Mouse (Mus musculus): ENCODE results near the gene Syt2.

Gene Syt2

DNA sequence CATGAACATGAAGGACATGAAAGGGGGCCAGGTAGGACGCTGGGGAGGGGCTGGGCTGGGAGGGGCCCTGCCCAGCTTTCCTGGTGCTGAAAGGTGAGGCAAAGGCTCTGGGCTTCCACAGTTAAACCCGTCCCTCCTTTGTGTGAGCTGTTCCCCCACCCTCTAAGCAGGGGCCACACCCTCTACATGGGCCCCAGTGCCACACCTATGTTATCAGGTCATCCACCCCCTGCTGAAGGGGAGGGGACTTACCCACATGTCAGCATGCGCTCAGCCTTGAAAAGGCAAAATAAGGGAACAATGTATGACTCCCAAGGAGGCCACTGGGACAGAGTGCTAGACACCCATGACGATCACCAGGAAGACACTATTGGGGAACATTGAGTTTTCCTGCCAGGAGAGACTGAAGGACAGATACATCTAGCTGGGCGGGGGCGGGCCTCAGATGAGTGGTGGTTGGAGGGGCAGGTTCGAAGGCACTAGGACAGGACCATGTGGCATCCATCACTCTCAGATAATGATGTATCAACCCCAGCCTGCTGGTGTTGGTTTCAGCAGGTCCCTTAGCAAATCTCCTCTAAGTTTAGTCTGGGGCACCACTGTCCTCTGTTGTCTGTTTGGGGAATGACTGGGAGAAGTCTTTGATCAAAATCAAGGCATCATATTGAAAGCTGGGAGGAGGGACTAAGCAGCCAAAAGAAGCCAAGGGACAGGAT is 95.6 kb downstream of the Syt2 start:
- no peak for DNase-seq (ENCODE audit: low read depth)

DNA sequence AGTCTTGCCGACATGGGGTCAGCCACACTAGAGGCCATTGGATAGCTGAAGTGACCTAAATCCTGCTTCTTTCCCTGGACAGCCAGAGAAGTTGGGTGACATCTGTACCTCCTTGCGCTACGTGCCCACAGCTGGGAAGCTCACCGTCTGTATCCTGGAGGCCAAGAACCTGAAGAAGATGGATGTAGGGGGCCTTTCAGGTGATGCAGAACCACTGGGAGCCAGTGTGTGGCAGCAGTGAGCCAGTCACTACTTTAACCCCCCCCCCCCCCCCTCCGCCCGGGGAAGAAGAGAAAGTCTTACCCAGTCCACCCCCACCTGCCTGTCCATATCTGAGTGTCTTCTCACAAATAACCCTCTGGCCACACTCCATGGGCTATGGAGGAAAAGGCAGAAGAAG is 99.2 kb downstream of the Syt2 start:
- peak; percentile 49 for DNase-seq (ENCODE audit: low read depth)

DNA sequence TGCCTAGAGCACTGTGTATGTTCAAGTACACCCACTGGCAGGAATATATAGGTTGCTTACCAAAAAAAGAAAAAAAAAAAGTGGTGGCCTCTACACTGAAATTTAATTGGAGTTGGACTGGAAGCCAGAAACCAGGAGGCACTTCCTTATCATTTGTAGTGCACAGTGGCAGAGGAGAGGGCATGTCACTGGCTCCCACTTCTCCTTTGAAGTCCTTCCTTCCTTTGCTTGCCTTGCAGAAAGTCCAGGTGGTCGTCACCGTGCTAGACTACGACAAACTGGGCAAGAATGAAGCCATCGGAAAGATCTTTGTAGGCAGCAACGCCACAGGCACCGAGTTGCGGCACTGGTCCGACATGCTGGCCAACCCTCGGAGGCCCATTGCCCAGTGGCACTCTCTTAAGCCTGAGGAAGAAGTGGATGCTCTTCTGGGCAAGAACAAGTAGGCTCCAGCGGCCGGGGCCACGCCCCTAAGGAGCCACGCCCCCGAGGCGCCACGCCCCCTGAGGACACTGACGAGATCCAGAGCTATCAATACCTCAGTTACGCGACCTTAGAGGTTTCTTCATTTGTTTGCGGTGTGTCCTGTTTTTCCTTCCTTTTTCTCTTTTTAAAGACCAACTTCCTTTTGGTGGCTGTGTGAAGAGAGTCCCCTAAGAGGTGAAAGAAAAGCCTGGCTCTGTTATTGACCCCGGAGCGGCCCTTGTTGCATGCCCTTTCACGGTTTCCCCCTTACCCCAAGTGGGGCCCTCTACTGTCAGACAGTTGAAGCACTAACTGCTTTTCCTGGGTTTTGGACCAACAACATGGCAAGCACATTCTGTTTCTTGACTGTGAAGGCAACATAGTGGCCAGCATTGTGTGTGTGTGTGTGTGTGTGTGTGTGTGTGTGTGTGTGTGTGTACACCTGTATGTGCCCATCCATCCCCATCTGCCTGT is 101.0 kb downstream of the Syt2 start:
- DNase-seq (ENCODE audit: low read depth), result peak; percentile 73

DNA sequence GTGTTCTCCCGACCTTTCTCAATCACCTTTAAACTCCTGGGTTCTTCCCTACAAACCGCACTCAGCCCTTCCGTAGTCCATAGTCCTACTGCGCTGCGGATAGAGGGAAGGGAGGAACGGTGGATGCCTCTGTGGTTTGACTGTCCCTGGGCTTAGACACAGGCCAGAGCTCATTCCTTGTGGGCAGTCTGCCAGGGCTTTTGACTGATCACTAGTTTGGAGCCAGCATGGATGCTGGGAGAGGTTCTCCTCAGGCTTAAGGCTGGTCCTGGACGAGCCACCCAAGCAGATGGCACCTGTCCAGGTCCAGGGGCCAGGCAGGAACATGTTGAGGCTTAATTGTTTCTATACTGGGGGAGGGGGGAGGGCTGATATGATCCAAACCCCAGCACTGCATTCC is 103.4 kb downstream of the Syt2 start:
- DNase-seq (ENCODE audit: low read depth), result no peak

DNA sequence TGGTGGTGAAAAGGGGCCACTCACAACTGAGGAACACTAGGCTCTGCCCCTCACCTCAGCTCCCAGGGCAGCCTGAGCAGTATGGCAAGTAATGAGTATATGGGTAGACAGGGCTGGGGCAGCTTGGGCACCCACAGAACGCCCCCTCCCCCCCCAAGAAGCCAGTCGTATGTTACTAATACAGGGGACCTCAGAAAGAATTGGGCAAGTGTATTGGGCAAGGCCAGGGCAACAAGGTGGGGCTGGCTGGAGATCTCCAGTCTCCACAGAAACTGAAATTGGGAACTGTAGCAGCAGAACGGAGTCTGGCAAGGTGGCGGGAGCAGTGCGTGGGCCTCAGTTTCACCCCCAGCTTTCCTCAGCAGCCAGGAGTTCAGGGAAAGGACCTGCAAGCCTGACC is 106.0 kb downstream of the Syt2 start:
- DNase-seq (ENCODE audit: low read depth), result no peak

DNA sequence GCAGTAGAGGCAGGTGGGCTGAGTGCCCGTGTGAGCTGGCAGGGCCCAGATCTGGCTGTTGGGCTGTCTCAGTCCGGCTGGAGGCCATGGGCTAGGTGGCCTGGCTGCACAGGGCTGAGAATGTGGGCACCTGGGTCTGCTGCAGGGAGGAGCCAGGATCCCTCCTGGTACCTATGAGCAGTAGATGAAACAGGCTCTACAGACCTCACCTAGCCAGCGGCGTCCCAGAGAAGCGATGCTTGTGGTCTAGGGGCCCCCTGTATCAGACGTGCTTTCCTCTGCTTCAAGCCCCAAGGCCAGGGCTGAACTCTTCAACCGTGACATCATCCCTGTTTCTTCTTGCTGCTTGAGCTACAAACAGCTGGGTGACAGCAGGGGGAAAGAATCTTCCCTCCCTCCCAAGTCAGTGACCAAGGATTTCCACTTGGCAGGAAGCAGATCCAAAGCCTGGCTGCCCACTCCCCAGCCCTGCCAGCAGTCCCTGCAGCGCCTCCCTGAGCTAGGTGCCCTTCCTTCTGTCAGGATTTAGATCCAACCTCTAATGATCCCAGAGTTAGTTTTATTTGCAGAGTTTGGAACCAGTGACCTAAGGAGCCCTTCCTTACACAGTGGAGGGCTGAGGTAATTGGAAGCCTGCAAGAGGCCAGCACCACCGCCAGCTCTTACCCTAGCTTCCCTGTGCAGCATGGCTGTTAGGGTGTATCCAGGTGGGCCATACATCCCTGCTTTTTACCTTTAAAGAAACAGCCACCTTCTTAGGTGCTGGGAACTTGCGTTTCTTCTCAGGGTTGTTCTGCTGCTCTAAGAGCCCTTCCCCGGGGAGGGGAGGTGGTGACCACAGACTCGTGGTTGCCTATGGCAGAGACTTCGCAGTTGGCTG is 107.5 kb downstream of the Syt2 start:
- DNase-seq (ENCODE audit: low read depth), result no peak

DNA sequence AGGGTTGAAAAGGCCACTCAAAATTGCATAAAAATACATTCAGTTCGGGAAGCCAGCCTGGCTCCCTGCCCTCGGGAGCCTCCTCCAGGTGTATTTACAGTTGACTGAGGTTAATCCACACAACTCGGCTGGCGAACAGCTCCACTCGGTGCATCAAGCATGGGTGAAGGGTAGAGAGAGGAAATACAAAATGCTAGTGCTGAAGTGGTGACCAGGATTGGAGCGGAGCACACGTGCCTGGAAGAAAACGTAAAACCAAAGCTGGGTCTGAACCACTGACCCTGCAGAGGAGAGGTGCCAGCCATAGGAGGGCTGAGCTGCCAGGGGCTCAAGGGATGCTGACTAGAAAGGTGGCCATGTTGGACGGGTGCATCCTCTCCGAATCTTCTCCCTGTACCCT is 108.3 kb downstream of the Syt2 start:
- DNase-seq (ENCODE audit: low read depth), result no peak

DNA sequence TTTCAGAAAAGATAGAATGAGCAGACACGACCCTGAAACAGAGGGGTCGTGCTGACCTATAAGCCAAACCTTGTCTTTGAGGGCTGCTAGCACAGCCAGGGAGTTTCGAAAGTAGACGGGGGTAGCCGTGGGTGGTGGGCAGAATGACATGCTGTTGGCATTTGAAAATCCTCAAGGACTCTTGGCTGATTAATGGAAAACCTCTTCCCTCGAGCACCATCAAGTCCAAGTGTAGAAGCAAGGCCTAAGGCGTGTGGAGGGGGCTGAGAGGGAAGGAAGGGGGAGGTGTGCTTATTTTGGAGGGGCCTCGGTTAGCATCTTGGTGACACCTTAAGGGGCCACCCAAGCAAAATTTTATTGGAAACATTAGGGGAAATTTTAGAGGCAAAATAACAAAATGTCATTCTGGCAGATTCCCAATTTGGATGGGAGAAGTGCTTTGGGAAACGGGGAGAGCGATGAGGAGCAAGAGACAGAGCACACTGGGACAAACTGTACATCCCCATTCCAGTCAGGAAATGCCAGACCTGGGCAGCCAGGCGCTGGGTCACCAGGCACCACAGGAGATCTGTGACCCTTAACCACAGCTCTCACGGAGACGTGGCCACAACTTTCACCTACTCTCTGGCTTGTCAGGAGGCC is 109.2 kb downstream of the Syt2 start:
- DNase-seq (ENCODE audit: low read depth), result no peak

DNA sequence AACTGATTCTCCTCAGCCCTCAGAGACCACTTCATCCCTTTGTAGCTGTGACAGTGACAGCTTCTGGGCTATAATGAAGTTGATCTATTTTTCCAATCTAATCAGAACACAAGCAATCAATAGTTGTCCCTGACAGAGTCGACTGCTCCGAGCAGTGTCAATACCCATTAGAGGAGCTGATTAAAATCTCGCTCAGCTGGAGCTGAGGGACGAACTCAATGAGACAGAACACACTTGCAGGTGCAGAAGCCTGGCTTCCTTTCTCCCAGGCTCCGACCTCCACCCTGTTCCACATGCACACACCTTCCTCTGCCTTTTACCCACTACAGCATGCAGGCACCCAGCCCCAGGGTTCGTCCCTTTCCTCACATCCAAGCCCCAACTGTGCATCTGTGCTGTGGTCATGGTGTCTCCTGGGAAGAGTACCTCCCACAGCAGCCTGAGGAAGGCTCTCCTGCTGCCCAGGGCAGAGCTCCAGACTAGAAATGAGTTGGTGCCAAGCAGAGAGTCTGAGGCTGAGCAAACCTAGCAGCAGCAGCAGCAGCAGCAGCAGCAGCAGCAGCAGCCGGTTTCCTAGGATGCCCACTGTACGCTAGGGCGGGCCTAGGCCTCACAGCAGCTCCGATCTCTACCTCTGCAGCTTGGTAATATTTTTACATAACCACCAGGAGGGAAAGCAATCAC is 109.9 kb downstream of the Syt2 start:
- no peak for DNase-seq (ENCODE audit: low read depth)

DNA sequence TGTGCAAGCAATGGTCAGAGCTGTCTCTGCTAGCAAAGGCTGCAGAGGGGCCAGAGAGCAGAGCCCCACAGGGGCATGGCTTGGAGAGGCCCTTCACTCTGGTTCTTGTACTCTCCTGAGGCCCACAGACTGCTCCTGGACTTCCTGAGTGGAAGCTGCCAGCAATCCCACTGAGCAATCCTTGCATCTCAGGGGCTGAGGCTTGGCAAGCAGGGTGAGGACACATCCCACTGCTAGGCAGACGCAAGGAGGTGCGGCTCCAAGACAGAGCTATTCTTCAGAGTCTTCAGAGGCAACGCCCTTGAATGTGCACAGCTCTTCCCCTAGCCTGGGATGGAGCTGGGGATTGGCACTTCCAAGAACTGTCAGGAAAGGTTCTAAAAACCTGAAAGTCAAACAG is 110.8 kb downstream of the Syt2 start:
- DNase-seq (ENCODE audit: low read depth), result no peak

DNA sequence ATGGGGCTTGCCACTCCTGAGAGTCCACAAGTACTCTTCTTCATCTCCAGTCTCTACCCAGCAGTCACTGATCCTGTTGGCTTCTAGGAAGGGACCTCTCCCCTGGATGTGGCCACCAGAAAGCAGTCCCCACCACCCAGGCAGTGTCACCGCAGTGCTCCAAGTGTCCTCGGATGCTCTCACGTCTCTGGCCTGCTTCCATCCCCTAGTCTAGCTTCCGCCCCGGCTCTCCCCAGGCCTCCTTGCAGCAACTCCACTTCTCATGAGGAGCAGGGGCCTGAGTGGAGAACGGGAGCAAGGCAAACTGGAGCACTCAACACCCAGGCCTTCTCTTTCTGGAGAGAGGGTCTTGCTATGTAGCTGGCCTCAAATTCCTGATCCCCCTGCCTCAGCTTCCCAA is 112.7 kb downstream of the Syt2 start:
- no peak for DNase-seq (ENCODE audit: low read depth)

DNA sequence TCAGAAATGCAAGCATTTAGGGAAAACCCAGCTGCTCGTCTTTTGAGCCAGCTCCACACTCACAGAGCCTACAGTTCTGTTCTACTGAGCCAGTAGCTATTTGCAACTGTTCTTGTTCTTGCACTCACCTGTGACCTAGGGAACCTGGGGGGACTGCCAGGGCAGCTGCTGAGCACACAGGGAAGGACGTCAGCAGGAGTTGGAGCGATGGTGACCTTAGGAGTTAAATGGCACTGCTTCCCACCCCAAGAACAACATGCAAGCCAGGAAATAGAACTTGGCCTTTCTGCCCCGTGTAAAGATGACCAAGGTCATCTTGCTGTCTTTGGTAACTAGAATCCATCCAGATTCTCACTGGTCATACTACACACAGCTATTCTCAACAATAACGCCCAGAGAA is 114.2 kb downstream of the Syt2 start:
- DNase-seq (ENCODE audit: low read depth), result no peak

DNA sequence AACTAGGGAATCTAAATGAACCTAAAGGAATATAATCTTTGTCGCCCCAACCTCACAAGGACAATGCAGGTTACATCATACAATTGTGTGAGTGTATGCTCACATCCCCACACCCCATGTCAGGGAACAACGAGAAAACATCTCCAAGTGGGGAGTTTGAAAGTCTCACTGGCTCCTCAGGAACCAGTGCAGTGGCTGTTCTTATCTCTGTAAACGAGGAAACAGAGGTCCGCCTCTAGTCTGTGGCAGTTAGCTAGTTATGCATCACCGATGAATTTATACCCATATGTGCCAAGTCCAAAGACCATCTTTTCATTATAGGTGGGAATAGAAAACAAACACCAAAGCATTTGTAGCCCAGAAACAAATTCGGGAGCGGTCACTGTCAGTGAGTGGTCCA is 115.1 kb downstream of the Syt2 start:
- no peak for DNase-seq (ENCODE audit: low read depth)

DNA sequence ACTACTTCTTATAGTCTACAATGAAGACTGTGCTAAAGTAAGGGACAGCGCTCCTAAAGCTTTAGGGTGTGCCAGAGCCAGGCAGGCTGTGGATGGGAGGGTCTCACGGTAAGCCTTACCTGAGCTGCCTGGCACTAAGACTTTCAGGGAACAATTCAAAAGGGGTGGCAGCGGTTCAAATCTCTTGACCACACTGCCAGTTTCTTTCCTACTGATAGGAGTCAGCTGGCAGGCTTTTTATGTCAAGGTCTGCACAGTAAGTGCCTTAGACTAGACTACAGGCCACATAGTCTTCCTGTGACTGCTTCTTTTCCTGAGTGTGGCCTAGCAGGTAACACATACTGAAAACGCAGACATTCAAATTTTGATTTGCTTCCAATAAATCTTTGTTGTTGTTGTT is 116.8 kb downstream of the Syt2 start:
- DNase-seq (ENCODE audit: low read depth), result no peak

DNA sequence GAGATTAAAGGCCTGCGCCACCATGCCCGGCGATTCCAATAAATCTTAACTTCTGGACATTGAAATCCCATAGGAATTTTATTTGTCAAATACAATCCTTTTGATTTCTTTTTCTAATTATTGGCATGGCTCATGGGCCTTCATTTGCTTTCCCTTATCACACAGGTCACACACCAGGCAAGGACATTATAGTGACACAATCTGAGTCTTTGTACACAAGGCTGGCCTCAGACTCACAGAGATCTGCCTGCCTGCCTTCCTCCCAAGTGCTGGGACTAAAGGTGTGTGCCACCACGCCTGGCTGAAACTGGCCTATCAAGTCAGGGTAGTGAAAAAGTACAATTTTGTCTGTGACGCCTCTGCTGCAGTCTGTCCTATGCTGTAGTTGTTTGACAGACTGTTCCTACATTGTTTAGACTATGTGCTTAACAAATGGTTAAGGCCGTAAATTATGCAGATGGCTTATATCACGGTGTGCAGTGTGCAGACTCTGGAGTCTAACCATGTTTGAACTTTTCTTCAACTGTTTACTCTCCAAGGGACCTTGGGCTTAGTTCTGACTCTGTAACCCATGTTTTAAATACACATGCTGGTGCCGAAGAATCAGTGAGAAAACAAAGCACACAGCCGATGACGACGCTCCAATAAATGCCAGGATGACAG is 117.4 kb downstream of the Syt2 start:
- DNase-seq (ENCODE audit: low read depth), result no peak

DNA sequence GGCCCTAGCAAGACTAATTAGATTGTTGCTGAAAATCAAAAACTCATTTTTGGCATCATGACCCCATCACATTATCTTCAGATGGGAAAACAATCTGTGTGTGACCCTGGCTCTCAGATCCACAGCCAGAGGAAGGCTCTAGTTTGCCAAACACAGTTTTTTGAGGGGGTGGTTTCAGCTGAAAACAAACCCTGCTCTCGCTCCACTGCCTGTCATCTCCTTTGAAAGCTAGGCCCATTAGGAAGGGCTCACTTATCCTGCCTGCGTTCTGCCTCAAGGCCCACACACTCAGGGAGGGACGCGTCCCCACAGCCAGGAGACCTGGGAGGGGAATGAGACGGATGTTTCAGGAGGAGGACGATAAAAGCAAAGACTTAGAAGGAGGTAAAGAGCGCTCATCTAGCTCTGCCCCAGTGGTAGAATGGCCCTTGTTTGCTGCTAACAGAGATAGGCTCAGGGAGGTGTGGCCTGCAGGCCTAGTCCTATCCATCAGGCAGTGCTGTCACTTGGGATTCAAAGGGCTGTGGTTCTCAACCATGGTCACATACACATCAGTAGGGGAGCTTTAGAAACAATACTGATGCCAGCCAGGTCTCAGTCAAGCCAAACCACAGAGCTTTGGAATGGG is 118.5 kb downstream of the Syt2 start:
- DNase-seq (ENCODE audit: low read depth), result no peak

DNA sequence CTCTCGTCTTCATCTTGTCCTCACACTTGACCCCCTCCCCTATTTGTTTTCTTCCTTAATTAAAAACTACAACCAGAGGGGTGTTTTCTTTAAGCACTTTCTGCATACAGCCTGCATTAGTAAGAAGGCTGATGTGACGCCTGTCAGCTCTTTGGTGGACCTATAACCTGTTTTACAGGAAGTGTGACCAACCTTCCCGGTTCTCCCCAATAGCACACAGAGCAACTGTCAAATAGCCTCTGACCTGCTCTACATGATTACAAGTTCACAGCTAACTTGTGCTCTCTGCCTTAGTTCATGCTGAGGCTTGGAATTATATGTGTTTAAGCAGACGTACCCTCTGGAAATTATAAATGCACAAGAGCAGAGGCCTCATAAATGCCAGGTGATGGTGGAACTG is 120.0 kb downstream of the Syt2 start:
- DNase-seq (ENCODE audit: low read depth), result no peak

DNA sequence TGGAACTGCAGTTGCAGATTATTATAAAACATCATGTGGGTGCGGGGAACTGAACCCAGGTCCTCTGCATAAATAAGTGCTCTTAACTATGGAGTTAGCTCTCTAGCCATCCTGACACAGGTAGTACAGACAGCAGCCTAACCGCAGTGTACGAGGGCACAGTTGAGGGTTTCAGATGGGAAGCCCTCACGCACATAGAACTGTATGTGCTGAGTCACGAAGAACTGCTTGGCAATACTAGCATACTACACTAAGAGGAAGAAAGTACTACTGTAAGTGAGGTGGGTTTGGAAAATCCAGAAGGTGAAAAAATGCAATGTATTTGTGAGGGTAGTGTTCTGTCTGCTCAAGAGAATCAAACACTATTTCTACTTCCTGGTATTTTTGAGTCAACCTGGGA is 123.8 kb downstream of the Syt2 start:
- no peak for DNase-seq (ENCODE audit: low read depth)

DNA sequence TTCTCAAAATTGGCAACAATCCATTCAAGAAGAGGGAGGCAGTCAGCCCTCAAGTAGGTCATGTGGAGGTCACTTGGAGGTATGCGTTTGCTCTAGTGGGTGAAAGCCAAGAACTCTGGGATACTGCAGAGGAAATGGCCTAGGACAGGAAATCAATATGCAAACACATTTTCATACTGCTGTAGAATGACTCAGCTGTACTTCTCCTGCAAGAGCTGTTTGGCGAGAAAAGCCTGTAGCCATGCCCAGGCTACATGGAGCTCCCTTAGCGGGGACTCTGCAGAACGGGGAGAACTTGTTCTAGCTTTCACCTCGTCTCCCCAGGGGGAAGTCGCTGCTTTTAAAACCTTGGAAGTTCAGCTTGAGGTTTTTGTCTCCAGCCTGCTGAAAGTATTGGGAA is 124.9 kb downstream of the Syt2 start:
- no peak for DNase-seq (ENCODE audit: low read depth)

DNA sequence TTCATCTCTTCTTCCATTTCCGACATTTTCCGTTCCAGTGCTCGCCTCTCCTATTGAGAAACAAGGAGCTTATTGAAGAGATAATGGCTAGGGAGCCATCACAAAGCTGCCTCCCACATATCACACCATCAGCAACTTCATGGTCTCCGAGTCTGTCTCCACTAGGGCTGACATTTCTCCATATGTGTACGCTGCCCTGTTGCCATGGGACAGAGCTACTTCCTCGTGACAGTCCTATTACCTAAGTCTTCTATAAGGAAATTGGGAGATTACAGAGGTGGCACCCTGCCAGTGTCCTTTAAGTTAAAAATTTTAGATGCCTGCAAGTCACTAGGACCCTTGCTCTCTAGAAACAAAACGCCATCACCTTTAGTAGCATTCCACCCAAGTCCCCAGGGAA is 125.5 kb downstream of the Syt2 start:
- DNase-seq (ENCODE audit: low read depth), result no peak

Data from induced T-regulatory cell, adult 2 months (primary cell).